Mouse (Mus musculus): ENCODE data around the gene Fam57a.
"Not testable (repeated sequence)": the region's sequence is repeated elsewhere in the genome, so short reads cannot be mapped to it uniquely, and the experiment has no call there.

Gene Fam57a

GRCm38 (mm10) chr11:76180146-76180540, 672 bp downstream of the Fam57a start:
- no peak for DNase-seq (ENCODE audit: low spot score in 2 of 2)

- DNase-seq (ENCODE audit: low spot score in 2 of 2): no peak
Observed at GRCm38 (mm10) chr11:76183745-76184144, 4.3 kb downstream of the Fam57a start.

- no peak for DNase-seq (ENCODE audit: low spot score in 2 of 2)
Observed at GRCm38 (mm10) chr11:76186908-76187307, 7.4 kb downstream of the Fam57a start.

- DNase-seq (ENCODE audit: low spot score in 2 of 2): no peak
Observed at GRCm38 (mm10) chr11:76196275-76196976, 17.0 kb downstream of the Fam57a start.

GRCm38 (mm10) chr11:76196977-76197469, 17.6 kb downstream of the Fam57a start:
- no peak for DNase-seq (ENCODE audit: low spot score in 2 of 2)

- DNase-seq (ENCODE audit: low spot score in 2 of 2): peak; percentile 89 to 90
Observed at GRCm38 (mm10) chr11:76201761-76202674, 22.5 kb downstream of the Fam57a start.

- DNase-seq (ENCODE audit: low spot score in 2 of 2): no peak
Observed at GRCm38 (mm10) chr11:76206793-76207192, 27.3 kb downstream of the Fam57a start.

- no peak for DNase-seq (ENCODE audit: low spot score in 2 of 2)
Observed at GRCm38 (mm10) chr11:76210228-76210985, 30.9 kb downstream of the Fam57a start.

GRCm38 (mm10) chr11:76211595-76211994, 32.1 kb downstream of the Fam57a start:
- not testable (repeated sequence) for DNase-seq (ENCODE audit: low spot score in 2 of 2)

GRCm38 (mm10) chr11:76213841-76214240, 34.4 kb downstream of the Fam57a start:
- DNase-seq (ENCODE audit: low spot score in 2 of 2): no peak

- no peak for DNase-seq (ENCODE audit: low spot score in 2 of 2)
Observed at GRCm38 (mm10) chr11:76215011-76215410, 35.5 kb downstream of the Fam57a start.

- DNase-seq (ENCODE audit: low spot score in 2 of 2): no peak
Observed at GRCm38 (mm10) chr11:76216049-76216540, 36.6 kb downstream of the Fam57a start.

GRCm38 (mm10) chr11:76216681-76217389, 37.4 kb downstream of the Fam57a start:
- peak in 1 of 2 experiments; percentile 60 for DNase-seq (ENCODE audit: low spot score in 2 of 2)

- DNase-seq (ENCODE audit: low spot score in 2 of 2): peak; percentile 97
Observed at GRCm38 (mm10) chr11:76217390-76217800, 37.9 kb downstream of the Fam57a start, which contains the start of the genes Dbil5 and Gemin4. TSS of gene Dbil5 (plus strand) at chr11:76217608. TSS of gene Gemin4 (minus strand) at chr11:76217664.

- no peak for DNase-seq (ENCODE audit: low spot score in 2 of 2)
Observed at GRCm38 (mm10) chr11:76224631-76225030, 45.2 kb downstream of the Fam57a start.

- no peak for DNase-seq (ENCODE audit: low spot score in 2 of 2)
Observed at GRCm38 (mm10) chr11:76225051-76225450, 45.6 kb downstream of the Fam57a start.

- no peak for DNase-seq (ENCODE audit: low spot score in 2 of 2)
Observed at GRCm38 (mm10) chr11:76236136-76236535, 56.7 kb downstream of the Fam57a start.

GRCm38 (mm10) chr11:76239750-76240149, 60.3 kb downstream of the Fam57a start:
- DNase-seq (ENCODE audit: low spot score in 2 of 2): no peak

GRCm38 (mm10) chr11:76242901-76243810, 63.7 kb downstream of the Fam57a start, which contains the start of the genes Mrm3 and Glod4:
TSS of gene Mrm3 (plus strand) at chr11:76243715.
TSS of gene Glod4 (minus strand) at chr11:76243725.
- DNase-seq (ENCODE audit: low spot score in 2 of 2): peak; percentile 95 to 97

All from right cerebral cortex, postnatal 10 days (tissue).